ENCODE assay signal across 8 mouse cellular contexts in genomic region chr6:121245127-121246036, GRCm38 (mm10). TPM values are rescaled to one million over a fixed set of nuclear protein-coding genes. Genes with fewer than 3 reads are reported as not detected.
DNase-seq lines count a peak whose midpoint lies in the region; ATAC-seq lines count a peak whose summit lies in the region.

Gene Usp18, plus strand, starts transcription at chr6:121245906.

- 0 out of 2 replicates have a peak within 1 kb of the TSS, but pooled peaks have one; percentile 22 for H3K27ac ChIP-seq in intestine, embryonic 16.5 days (ENCODE audit: low read length)

- H3K36me3 ChIP-seq in intestine, embryonic 16.5 days (ENCODE audit: control insufficient read depth, insufficient read depth, low read length) = no peaks in the 10 kb centered on the region

- H3K4me1 ChIP-seq in intestine, embryonic 16.5 days (ENCODE audit: control insufficient read depth, insufficient read depth, low read length) = 0 out of 2 replicates have a peak, but pooled peaks cover 5% of the 10 kb centered on the region

- intact Hi-C loops in gastrocnemius, postnatal 36 days (cut with DNase I) = loop anchor here (2.0 kb wide), 1 partner anchor 61 kb away; no protein-coding TSS in a partner anchor
- intact Hi-C loops in left cerebral cortex, postnatal 25 days (cut with DNase I) = loop anchor here (1.0 kb wide), 1 partner anchor 61 kb away; no protein-coding TSS in a partner anchor

- WGBS in intestine, embryonic 16.5 days = 5% methylated on average over 35 of the region's 35 CpGs

- H3K4me2 ChIP-seq in intestine, embryonic 16.5 days (ENCODE audit: low read depth, low read length) = peak within 1 kb of the TSS; percentile 70

- H3K27me3 ChIP-seq in intestine, embryonic 16.5 days (replicated peaks; ENCODE audit: control insufficient read depth, insufficient read depth, low read length) = no peaks in the 10 kb centered on the region

- peak within 1 kb of the TSS; percentile 65 for H3K4me3 ChIP-seq in intestine, embryonic 16.5 days (ENCODE audit: low read length)

- peak; percentile 91 for DNase-seq in adrenal gland, adult 8-10 months
- DNase-seq in embryo, embryonic 11.5 days (ENCODE audit: low read depth, low spot score) = peak; percentile 61
- DNase-seq in gastrocnemius, postnatal 36 days = peak; percentile 85 to 89
- peak; percentile 51 to 57 for DNase-seq in left cerebral cortex, postnatal 25 days (ENCODE audit: low spot score in 2 of 2)
- DNase-seq in mesoderm, embryonic 11.5 days (ENCODE audit: low read depth, low spot score) = peak; percentile 82
- peak; percentile 64 for DNase-seq in right cerebral cortex, postnatal 25 days
- peak; percentile 91 to 94 for DNase-seq in urinary bladder, postnatal 36 days (ENCODE audit: low spot score in 2 of 2)

- peak; percentile 98 for ATAC-seq in intestine, embryonic 16.5 days

- peak within 1 kb of the TSS; percentile 63 for H3K9ac ChIP-seq in intestine, embryonic 16.5 days (ENCODE audit: low read depth, low read length)

- no peaks in the 10 kb centered on the region for H3K9me3 ChIP-seq in intestine, embryonic 16.5 days (ENCODE audit: control insufficient read depth, low read length)

RNA-seq across cellular contexts. Expression of gene Usp18, which starts in this region (rescaled TPM):
- 1 to 10 TPM; 2.1 to 4.1 (median 3.3) TPM for total RNA-seq in adrenal gland, adult 8-10 months (2022)
- 1 to 10 TPM in 1 of 2 experiments, under 1 TPM in 1; 0.48 to 1.2 TPM for total RNA-seq in gastrocnemius, postnatal 36 days (2021)
- polyA plus RNA-seq in intestine, embryonic 16.5 days (2015; fragmentation: Nextera tagmentation; extraction: Ambion mirVana) = 2.6 and 2.8 TPM in 2 replicates
- 1 to 10 TPM in 1 of 2 experiments, under 1 TPM in 1; 0.39 to 1.1 TPM for total RNA-seq in left cerebral cortex, postnatal 25 days (2021)

Comparison
In these comparisons a context has a peak if more than half of its experiments do, and no peak if none do; other contexts are left out.
1. Peak in every context shown above with its lines: DNase-seq, ATAC-seq, H3K4me3 ChIP-seq and H3K27ac ChIP-seq.